Mouse (Mus musculus) neural tube, embryonic 15.5 days (tissue): ENCODE measurements at regions not wholly inside any gene's neighbourhood (a gene's known extent, or its start where the extent isn't known, plus 50 kb on each side); places are given as distances from the start of the nearest gene placed in this dataset.

Experiments
- ATAC-seq: fragments of 200-750 bp; cut with Nextera tagmentation; 2 replicates; pipeline ENCODE4 v1.8.0; 2017; ENCODE audit warnings: mild to moderate bottlenecking, moderate TSS enrichment, moderate library complexity; ENCODE audit not compliant: low FRiP score
- H3K27ac ChIP-seq: fragments of 300-500 bp; sonication (generic); replicated peaks from 2 replicates; pipeline ENCODE4 v1.5.1; 2015; ENCODE audit warnings: mild to moderate bottlenecking, inconsistent platforms
- H3K27me3 ChIP-seq: fragments of 300-500 bp; sonication (generic); replicated peaks from 2 replicates; pipeline ENCODE4 v1.6.1; 2015; ENCODE audit warnings: inconsistent platforms
- H3K36me3 ChIP-seq: fragments of 300-500 bp; sonication (generic); 2 replicates; pipeline ENCODE4 v1.6.1; 2015; ENCODE audit warnings: inconsistent platforms
- H3K4me1 ChIP-seq: fragments of 300-500 bp; sonication (generic); 2 replicates; pipeline ENCODE4 v1.6.1; 2015; ENCODE audit warnings: inconsistent platforms
- H3K4me2 ChIP-seq: fragments of 300-500 bp; sonication (generic); 2 replicates; pipeline ENCODE4 v1.6.1; 2015; ENCODE audit warnings: inconsistent platforms, mild to moderate bottlenecking, moderate library complexity
- H3K4me3 ChIP-seq: fragments of 300-500 bp; sonication (generic); replicated peaks from 2 replicates; pipeline ENCODE4 v1.5.1; 2015; ENCODE audit warnings: mild to moderate bottlenecking, inconsistent platforms
- H3K9ac ChIP-seq: fragments of 300-500 bp; sonication (generic); replicated peaks from 2 replicates; pipeline ENCODE4 v1.6.1; 2015; ENCODE audit warnings: mild to moderate bottlenecking, inconsistent platforms
- H3K9me3 ChIP-seq: fragments of 300-500 bp; sonication (generic); replicated peaks from 2 replicates; pipeline ENCODE4 v1.6.1; 2016; ENCODE audit warnings: inconsistent platforms
- WGBS: fragments of 180-500 bp; shearing (Covaris S2); methylation state at CpG from one replicate; pipeline ENCODE4 v1.1.7; 2015; ENCODE audit warnings: mixed read lengths; 5-methylcytosine and 5-hydroxymethylcytosine counted together

DNA sequence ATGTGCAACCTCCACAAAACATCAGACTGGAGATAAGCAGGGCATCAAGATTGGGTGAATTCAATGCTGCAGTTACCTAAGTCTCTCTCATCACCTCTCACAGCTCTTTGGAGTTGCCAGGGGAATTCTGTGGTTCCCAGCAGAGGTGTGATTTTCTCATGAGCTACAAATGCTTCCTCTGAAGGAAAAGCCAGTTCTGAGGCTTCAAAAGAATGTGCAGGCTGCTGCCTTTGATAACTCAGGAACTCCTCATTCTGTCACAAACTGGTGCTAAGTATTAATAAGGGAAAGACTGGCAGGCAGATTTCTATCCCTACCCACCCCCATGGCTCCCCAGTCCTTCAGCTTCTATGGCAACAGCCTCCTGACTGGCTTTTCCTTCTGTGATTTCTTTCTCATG is 243.8 kb upstream of the Gria1 start:
- Histone ChIP-seq H3K4me3 (no peak overlapping the region), H3K4me1 (no peaks in the 10 kb centered on the region), H3K27ac (no peak overlapping the region), H3K36me3 (no peaks in the 10 kb centered on the region), H3K4me2 (no peak overlapping the region), H3K9ac (no peak overlapping the region), H3K27me3 (no peaks in the 10 kb centered on the region), H3K9me3 (no peaks in the 10 kb centered on the region)
- no peak for ATAC-seq

DNA sequence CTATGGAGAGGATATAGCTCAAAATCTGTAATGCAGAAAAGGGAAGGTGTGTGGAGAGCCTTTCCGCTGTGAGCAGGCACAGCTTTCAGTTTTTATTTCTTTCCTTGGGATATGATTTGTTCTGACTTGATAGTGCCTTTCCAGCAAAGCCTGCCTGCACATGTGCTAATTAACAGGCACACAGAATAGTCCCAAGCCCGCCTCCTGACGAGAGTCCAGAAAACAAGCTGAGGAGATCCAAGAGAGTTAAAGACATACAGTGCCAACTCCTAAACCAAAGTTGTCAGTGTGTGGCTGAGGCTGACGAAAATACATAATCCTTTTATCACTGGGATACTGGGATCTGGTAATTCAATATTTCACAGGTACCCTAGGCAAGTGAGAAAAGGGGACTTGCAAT is 224.8 kb upstream of the Gria1 start:
- 86% methylated on average over 4 of the region's 4 CpGs for WGBS

DNA sequence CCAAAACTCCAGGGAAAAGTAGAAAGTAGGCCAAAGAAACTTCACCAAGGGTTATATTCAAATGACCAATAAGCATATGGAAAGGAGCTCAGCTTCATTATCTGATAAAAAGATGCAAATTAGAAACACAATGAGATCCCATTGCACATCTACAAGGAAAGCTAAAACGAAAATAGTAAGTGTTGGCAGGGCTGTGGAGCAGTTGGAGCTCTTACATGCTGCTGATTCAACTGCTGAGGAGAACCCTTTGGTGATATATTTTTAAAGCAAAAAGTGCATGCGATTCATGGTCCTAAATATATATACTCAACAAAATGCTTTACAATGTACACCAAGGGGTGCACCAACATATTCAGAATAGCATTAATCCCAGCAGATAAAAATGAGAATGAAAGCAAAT is 218.5 kb upstream of the Gria1 start:
- H3K4me1 ChIP-seq, result no peaks in the 10 kb centered on the region
- no peaks in the 10 kb centered on the region for H3K36me3 ChIP-seq
- no peak overlapping the region for H3K4me3 ChIP-seq
- no peak overlapping the region for H3K27ac ChIP-seq
- H3K4me2 ChIP-seq, result no peak overlapping the region
- WGBS, result 77% methylated on average over 2 of the region's 2 CpGs
- ATAC-seq, result no peak
- no peak overlapping the region for H3K9ac ChIP-seq
- no peaks in the 10 kb centered on the region for H3K9me3 ChIP-seq
- H3K27me3 ChIP-seq, result no peaks in the 10 kb centered on the region

More for the DNA sequence above, 224.8 kb upstream of the Gria1 start:
- Histone ChIP-seq H3K9ac (no peak overlapping the region), H3K27ac (no peak overlapping the region), H3K9me3 (no peaks in the 10 kb centered on the region), H3K27me3 (no peaks in the 10 kb centered on the region), H3K4me3 (no peak overlapping the region), H3K4me1 (no peaks in the 10 kb centered on the region), H3K4me2 (no peak overlapping the region), H3K36me3 (no peaks in the 10 kb centered on the region)
- ATAC-seq, result no peak

DNA sequence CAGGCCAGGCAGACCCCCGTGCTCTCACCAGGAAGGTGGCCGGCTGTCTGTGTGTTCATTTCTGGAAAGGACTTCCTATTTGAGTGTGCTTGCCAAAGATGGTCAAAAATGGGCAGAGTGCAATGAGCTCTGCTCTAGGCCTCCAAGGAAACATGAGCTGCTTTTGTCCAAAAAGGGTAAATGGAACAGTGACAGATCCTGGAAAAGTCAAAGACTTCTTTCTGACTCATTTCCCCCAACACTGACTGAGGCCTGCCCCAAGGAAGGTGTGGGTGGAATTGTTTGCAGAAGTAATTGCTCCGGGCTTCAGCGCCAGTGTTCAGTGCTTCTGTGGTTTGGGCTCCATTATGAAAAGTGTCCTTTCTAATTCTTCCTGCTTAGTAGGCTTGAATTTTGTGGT is 203.9 kb upstream of the Gria1 start:
- Histone ChIP-seq H3K9me3 (no peaks in the 10 kb centered on the region), H3K4me1 (no peaks in the 10 kb centered on the region), H3K27ac (no peak overlapping the region), H3K36me3 (no peaks in the 10 kb centered on the region), H3K4me3 (no peak overlapping the region), H3K4me2 (no peak overlapping the region), H3K9ac (no peak overlapping the region), H3K27me3 (no peaks in the 10 kb centered on the region)
- WGBS, result 91% methylated on average over 4 of the region's 4 CpGs
- ATAC-seq, result no peak

- no peak for ATAC-seq
- no peaks in the 10 kb centered on the region for H3K36me3 ChIP-seq
- H3K27me3 ChIP-seq, result no peaks in the 10 kb centered on the region
- H3K27ac ChIP-seq, result no peak overlapping the region
- 88% methylated on average over 2 of the region's 2 CpGs for WGBS
- no peaks in the 10 kb centered on the region for H3K9me3 ChIP-seq
- H3K4me3 ChIP-seq, result no peak overlapping the region
- H3K4me2 ChIP-seq, result no peak overlapping the region
- H3K9ac ChIP-seq, result no peak overlapping the region
- no peaks in the 10 kb centered on the region for H3K4me1 ChIP-seq
These were observed 201.0 kb upstream of the Gria1 start for GRCm38 (mm10) chr11:56810141-56810540.

GRCm38 (mm10) chr11:56812121-56812520 is 199.1 kb upstream of the Gria1 start:
- H3K9me3 ChIP-seq, result no peaks in the 10 kb centered on the region
- no peaks in the 10 kb centered on the region for H3K27me3 ChIP-seq
- H3K4me1 ChIP-seq, result no peaks in the 10 kb centered on the region
- 59% methylated on average over 4 of the region's 4 CpGs for WGBS
- no peaks in the 10 kb centered on the region for H3K36me3 ChIP-seq
- no peak overlapping the region for H3K4me3 ChIP-seq
- no peak for ATAC-seq
- no peak overlapping the region for H3K9ac ChIP-seq
- no peak overlapping the region for H3K27ac ChIP-seq
- H3K4me2 ChIP-seq, result no peak overlapping the region

DNA sequence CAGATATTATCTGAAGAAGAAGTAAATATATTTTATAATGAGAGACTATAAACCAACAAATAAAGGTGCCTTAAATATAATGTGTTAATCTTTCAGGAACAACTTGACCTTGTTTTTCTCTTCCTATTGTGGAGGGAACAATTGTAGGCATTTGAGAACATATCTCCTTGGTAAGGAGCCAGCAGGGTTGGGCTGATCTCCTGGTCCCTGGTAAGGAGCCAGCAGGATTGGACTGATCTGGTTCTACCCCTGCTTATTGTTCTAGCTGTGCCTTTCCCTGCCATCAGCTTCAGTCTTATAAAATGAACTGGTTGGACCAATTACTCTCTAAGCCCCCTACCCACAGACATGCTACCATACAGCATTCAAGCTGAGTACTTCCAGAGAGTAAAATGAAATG is 187.7 kb upstream of the Gria1 start:
- Histone ChIP-seq H3K9ac (no peak overlapping the region), H3K27me3 (no peaks in the 10 kb centered on the region), H3K36me3 (no peaks in the 10 kb centered on the region), H3K4me1 (no peaks in the 10 kb centered on the region), H3K27ac (no peak overlapping the region), H3K9me3 (no peaks in the 10 kb centered on the region), H3K4me3 (no peak overlapping the region), H3K4me2 (no peak overlapping the region)
- no peak for ATAC-seq

- 68% methylated on average over 5 of the region's 5 CpGs for WGBS
- H3K27me3 ChIP-seq, result no peaks in the 10 kb centered on the region
These were observed 183.7 kb upstream of the Gria1 start for GRCm38 (mm10) chr11:56827499-56827898.

DNA sequence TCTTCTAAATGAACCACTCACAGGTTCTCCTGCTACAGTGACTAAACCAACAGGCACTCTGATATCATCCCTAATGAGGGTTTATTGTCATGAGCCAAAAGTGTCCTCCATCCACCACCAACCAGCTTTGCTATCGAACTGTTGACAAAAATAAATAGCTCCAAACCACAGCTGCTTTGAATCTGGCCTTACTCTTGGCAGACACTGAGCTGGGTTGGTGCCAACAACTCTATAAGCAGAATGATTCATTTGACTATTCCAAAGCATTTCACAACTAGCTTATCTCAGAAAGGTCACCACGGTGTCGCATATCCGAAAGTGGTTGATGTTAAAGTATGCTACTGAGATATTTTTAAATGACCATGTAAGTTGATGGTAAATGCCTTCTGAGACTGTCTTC is 148.5 kb upstream of the Gria1 start:
- no peak for ATAC-seq
- no peak overlapping the region for H3K27ac ChIP-seq
- H3K36me3 ChIP-seq, result no peaks in the 10 kb centered on the region
- H3K9ac ChIP-seq, result no peak overlapping the region
- WGBS, result 73% methylated on average over 4 of the region's 4 CpGs
- H3K4me3 ChIP-seq, result no peak overlapping the region
- H3K27me3 ChIP-seq, result no peaks in the 10 kb centered on the region
- no peaks in the 10 kb centered on the region for H3K9me3 ChIP-seq
- no peak overlapping the region for H3K4me2 ChIP-seq
- H3K4me1 ChIP-seq, result no peaks in the 10 kb centered on the region

More at GRCm38 (mm10) chr11:56827499-56827898, 183.7 kb upstream of the Gria1 start:
- Histone ChIP-seq H3K27ac (no peak overlapping the region), H3K4me1 (no peaks in the 10 kb centered on the region), H3K9me3 (no peaks in the 10 kb centered on the region), H3K4me3 (no peak overlapping the region), H3K4me2 (no peak overlapping the region), H3K36me3 (no peaks in the 10 kb centered on the region), H3K9ac (no peak overlapping the region)
- no peak for ATAC-seq

DNA sequence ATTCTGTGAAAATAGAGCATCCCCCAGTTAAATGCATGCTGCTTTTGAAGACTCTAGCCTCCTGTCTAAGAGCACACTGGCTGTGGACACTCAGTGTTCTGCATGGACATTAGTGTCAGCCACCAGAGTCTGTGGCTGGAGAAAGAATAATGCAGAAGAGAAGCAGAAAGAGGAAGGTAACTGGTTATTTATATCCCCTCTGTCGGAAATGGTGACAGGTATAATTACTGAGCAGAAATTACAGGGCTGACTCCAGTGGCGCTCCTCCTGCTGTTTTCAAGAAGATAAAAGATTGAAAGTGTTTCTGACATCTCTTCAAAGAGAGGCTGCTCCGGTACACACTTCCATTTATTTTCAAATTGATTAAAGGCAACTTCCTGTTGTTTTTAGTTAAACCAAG is 139.5 kb upstream of the Gria1 start:
- 0 out of 2 replicates have a peak, but pooled peaks cover 5% of the 10 kb centered on the region for H3K4me1 ChIP-seq
- no peak overlapping the region for H3K27ac ChIP-seq

DNA sequence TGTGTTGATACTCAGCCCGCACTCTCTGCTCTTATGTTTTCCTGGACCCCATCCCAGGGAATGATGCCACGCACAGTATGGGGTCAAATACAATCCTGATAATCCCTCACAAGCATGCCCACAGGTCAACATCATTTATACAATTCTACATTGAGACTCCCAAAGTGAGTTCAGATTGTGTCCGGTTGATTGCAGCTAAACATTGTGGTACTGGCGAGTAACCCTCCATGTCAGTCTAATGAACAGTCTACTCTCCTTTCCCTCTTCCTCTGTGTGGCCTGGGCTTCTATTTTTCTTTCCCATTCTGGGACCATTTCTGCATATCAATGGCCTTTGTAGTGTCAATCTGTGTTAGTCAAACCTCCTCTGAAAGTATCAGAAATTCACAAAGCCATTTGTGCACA is 112.6 kb upstream of the Gria1 start:
- H3K27ac ChIP-seq, result no peak overlapping the region
- ATAC-seq, result no peak
- WGBS, result 38% methylated on average over 4 of the region's 4 CpGs

More for the DNA sequence above, 139.5 kb upstream of the Gria1 start:
- Histone ChIP-seq H3K4me2 (no peak overlapping the region), H3K4me3 (no peak overlapping the region), H3K9me3 (no peaks in the 10 kb centered on the region), H3K27me3 (no peaks in the 10 kb centered on the region), H3K36me3 (no peaks in the 10 kb centered on the region), H3K9ac (no peak overlapping the region)
- no peak for ATAC-seq
- 25% methylated on average over 3 of the region's 3 CpGs for WGBS

DNA sequence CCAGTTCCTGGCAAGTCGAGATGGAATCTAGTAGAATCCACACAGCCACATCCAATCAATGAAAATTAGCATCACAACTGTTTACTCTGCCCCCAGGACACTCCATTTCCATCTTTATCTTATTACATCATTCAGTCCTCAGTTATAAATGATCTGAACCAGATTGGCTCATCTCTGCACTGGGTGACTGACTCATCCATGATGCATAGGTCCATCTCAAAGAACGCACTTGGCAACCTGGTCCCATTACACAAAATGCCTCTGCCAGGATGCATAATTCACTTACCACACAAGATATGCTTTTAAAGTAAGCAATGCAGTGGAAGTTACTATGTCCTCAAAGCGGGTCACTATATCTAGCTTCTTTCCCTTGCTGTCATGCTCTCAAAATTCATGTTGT is 110.0 kb upstream of the Gria1 start:
- H3K9ac ChIP-seq, result no peak overlapping the region
- no peak overlapping the region for H3K4me2 ChIP-seq
- 80% methylated on average over 3 of the region's 3 CpGs for WGBS
- ATAC-seq, result no peak
- H3K9me3 ChIP-seq, result no peaks in the 10 kb centered on the region
- peaks cover 4% of the 10 kb centered on the region; the same call in 1 of the 2 replicates for H3K4me1 ChIP-seq
- H3K27me3 ChIP-seq, result no peaks in the 10 kb centered on the region
- no peak overlapping the region for H3K4me3 ChIP-seq
- H3K27ac ChIP-seq, result no peak overlapping the region
- no peaks in the 10 kb centered on the region for H3K36me3 ChIP-seq

More for the DNA sequence above, 112.6 kb upstream of the Gria1 start:
- peaks cover 5% of the 10 kb centered on the region; the same call in 1 of the 2 replicates for H3K4me1 ChIP-seq
- no peaks in the 10 kb centered on the region for H3K9me3 ChIP-seq
- no peak overlapping the region for H3K9ac ChIP-seq
- H3K4me2 ChIP-seq, result no peak overlapping the region
- no peaks in the 10 kb centered on the region for H3K36me3 ChIP-seq
- H3K4me3 ChIP-seq, result no peak overlapping the region
- H3K27me3 ChIP-seq, result no peaks in the 10 kb centered on the region

GRCm38 (mm10) chr11:56925368-56925896 is 85.8 kb upstream of the Gria1 start:
- Histone ChIP-seq H3K4me3 (no peak overlapping the region), H3K27me3 (no peaks in the 10 kb centered on the region), H3K36me3 (no peaks in the 10 kb centered on the region), H3K4me1 (0 out of 2 replicates have a peak, but pooled peaks cover 2% of the 10 kb centered on the region), H3K27ac (no peak overlapping the region), H3K4me2 (no peak overlapping the region), H3K9ac (no peak overlapping the region), H3K9me3 (no peaks in the 10 kb centered on the region)
- 75% methylated on average over 7 of the region's 7 CpGs for WGBS
- no peak for ATAC-seq
